Mouse (Mus musculus): ENCODE results near the gene Uts2b. TPM values are rescaled to one million over a fixed set of nuclear protein-coding genes. Genes with fewer than 3 reads are reported as not detected.
"Not testable (repeated sequence)": the region's sequence is repeated elsewhere in the genome, so short reads cannot be mapped to it uniquely, and the experiment has no call there.

Uts2b gene
- total RNA-seq, 2 experiments from 2014 or later = not detected

GRCm38 (mm10) chr16:27376556-27376955 is 6.5 kb upstream of the Uts2b start:
- DNase-seq (ENCODE audit: low spot score in 2 of 2) = no peak

- DNase-seq (ENCODE audit: low spot score in 2 of 2) = no peak
Measured at GRCm38 (mm10) chr16:27375318-27375717, 5.3 kb upstream of the Uts2b start.

DNA sequence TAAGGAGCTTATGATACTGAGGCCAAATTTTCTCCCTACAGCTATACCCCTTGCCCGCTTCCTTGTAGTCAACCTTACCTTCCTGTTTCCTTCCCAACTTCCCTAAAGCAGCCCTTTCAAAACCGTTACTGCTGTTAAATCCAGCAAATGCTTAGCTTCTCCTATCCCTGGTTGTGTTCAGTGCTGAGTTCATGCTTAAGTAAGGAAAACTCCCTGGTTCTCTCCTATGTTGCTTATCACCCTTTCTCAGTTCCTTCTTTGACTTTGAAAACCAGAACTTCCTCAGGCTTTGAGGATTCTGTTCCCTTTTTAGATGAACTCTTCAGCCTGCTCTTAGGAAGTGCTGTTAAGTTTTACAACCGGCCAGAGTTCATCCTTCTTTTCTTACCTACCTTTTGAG is 4.1 kb upstream of the Uts2b start:
- no peak for DNase-seq (ENCODE audit: low spot score in 2 of 2)

DNA sequence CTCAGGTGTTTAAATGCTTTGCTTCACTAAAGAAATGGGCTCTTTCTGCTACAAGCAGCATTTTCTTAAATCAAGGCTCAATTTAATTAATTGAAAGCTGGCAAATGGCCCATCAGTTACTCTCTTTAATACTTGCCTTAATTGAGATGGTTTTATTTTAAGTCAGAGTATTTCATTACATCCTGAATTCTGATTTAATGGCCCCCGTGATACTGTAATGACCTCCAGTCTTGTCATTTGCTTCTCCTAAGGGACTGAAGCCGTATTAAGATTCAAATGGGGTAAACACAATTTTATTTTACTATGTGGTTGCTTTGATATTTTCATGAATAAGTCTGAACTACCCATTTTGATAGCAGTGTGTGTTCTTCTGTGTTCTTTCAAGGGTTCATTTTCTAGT is 661 bp upstream of the Uts2b start:
- no peak for DNase-seq (ENCODE audit: low spot score in 2 of 2)

- DNase-seq (ENCODE audit: low spot score in 2 of 2) = no peak
Measured at GRCm38 (mm10) chr16:27360059-27360458, 10.0 kb downstream of the Uts2b start.

- DNase-seq (ENCODE audit: low spot score in 2 of 2) = no peak
Measured at GRCm38 (mm10) chr16:27354464-27354863, 15.6 kb downstream of the Uts2b start.

DNA sequence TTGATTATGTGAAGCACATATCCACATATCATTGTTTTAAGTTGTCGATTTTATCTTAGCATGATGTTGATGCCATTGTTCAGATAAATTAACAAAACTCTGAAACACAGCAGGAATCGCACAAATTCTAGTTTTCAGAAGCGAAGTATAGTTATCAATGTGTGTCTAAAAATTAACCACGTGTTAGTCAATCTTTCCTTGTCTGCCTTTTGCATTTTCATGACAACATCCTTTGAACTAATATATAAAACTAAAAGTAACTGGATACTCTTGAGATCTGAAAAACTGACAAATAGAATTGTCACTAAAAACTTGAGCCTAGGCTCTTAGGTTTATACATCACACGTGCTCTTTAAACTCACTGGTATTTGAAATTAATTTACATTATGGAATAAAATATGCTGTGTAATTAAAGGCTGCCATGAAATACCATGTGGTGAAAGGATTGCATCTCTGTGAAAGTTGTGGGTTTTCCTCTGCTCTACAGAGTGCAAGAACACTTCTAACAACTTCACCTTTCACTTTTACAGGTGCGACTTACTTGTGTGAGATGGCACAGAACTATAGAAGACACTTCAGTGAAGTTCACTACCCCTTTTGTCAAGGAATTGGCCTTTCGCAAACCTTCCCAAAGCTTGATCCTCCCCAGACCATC is 20.0 kb downstream of the Uts2b start:
- DNase-seq (ENCODE audit: low spot score in 2 of 2) = no peak

- no peak for DNase-seq (ENCODE audit: low spot score in 2 of 2)
Measured at GRCm38 (mm10) chr16:27349235-27349634, 20.8 kb downstream of the Uts2b start.

DNA sequence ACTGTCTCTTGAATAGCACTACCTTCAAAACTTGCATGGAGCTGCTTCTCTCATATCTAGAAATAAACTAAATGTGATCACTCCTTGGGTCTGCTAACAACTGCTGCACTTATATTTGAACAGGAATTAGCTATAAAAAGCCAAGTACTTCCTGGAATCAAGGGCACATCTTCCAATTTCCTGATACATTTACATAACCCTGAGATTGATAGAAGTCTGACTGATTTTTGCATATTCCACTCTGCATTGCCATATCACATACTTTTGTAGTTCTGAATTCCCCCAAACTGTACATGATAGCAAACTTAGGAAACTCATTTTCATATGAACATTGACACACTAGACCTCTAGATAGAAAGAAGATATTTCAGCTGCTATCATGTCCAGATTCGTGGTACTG is 21.7 kb downstream of the Uts2b start:
- no peak for DNase-seq (ENCODE audit: low spot score in 2 of 2)

- no peak for DNase-seq (ENCODE audit: low spot score in 2 of 2)
Measured at GRCm38 (mm10) chr16:27347521-27347920, 22.5 kb downstream of the Uts2b start.

- DNase-seq (ENCODE audit: low spot score in 2 of 2) = no peak
Measured at GRCm38 (mm10) chr16:27326463-27326862, 43.6 kb downstream of the Uts2b start.

- no peak for DNase-seq (ENCODE audit: low spot score in 2 of 2)
Measured at GRCm38 (mm10) chr16:27322047-27322446, 48.0 kb downstream of the Uts2b start.

- no peak for DNase-seq (ENCODE audit: low spot score in 2 of 2)
Measured at GRCm38 (mm10) chr16:27319099-27319498, 50.9 kb downstream of the Uts2b start.

GRCm38 (mm10) chr16:27307189-27307588 is 62.9 kb downstream of the Uts2b start, which contains the start of gene Ostn:
TSS of gene Ostn (plus strand) at chr16:27307489.
- DNase-seq (ENCODE audit: low spot score in 2 of 2) = not testable (repeated sequence)

Other genes with a start within 250 kb of the Uts2b start
- 1 to 10 TPM; 1.3 to 3.3 TPM for gene Ostn, start 62.8 kb downstream of the Uts2b start, total RNA-seq (2021)
- gene Ccdc50, start 18.6 kb upstream of the Uts2b start, total RNA-seq (2021) = 100 to 1,000 TPM in 1 of 2 experiments, 10 to 100 TPM in 1; 94.3 to 107 TPM

Data from gastrocnemius, postnatal 4 days (tissue).